35 mouse cellular contexts compared by ENCODE assay signal in genomic region chr16:48234999-48235398, GRCm38 (mm10). TPM values are rescaled to one million over a fixed set of nuclear protein-coding genes. Genes with fewer than 3 reads are reported as not detected.
DNase-seq lines count a peak whose midpoint lies in the region; ATAC-seq and TF ChIP-seq lines count a peak whose summit lies in the region.
"Had no signal": no experiment of that assay in that cellular context is flagged by ENCODE, and none has a peak within 500 bp of the region (broad histone marks: within the 10 kb centered on the region; RNA-seq: fewer than 3 reads in every experiment).

No protein-coding gene starts in this region.

- H3K4me1 ChIP-seq in heart, adult 2 months (ENCODE audit: control insufficient read depth, insufficient read depth, low read length), result no peaks in the 10 kb centered on the region
- H3K4me1 ChIP-seq in liver, adult 2 months (ENCODE audit: control insufficient read depth, insufficient read depth, low read length), result no peaks in the 10 kb centered on the region
- no peaks in the 10 kb centered on the region for H3K4me1 ChIP-seq in liver, embryonic 12.5 days
- H3K4me1 ChIP-seq in MEL (ENCODE audit: control insufficient read depth in 1 of 2, insufficient read depth in 2 of 2, low read length in 2 of 2), result no peaks in the 10 kb centered on the region
- no peaks in the 10 kb centered on the region for H3K4me1 ChIP-seq in hindbrain, embryonic 11.5 days (replicated peaks; ENCODE audit: control insufficient read depth, insufficient read depth, low read length)
- H3K4me1 ChIP-seq: limb, embryonic 12.5 days; liver, embryonic 15.5 days; lung, embryonic 15.5 days; neural tube, embryonic 15.5 days had no signal

- no peak overlapping the region for H3K4me2 ChIP-seq in liver, embryonic 12.5 days
- no peak overlapping the region for H3K4me2 ChIP-seq in hindbrain, embryonic 11.5 days (replicated peaks; ENCODE audit: low read depth, low read length)
- H3K4me2 ChIP-seq: heart, embryonic 11.5 days; hindbrain, embryonic 14.5 days; limb, embryonic 12.5 days; liver, embryonic 15.5 days; lung, embryonic 15.5 days; neural tube, embryonic 15.5 days had no signal

- peak; percentile 15; the same call in 1 of the 2 replicates for TF ChIP-seq CTCF in heart, adult 2 months (IDR thresholded peaks at IDR 0.05)
- TF ChIP-seq CTCF in liver, adult 2 months (IDR thresholded peaks at IDR 0.05; ENCODE audit: low read depth, low read length), result 0 out of 2 replicates have a peak, but pooled peaks have one; percentile 2
- TF ChIP-seq CTCF in MEL (IDR thresholded peaks at IDR 0.05 in 2 of 3, conservative IDR thresholded peaks at IDR 0.05 in 1 of 3; ENCODE audit: control insufficient read depth in 1 of 3, insufficient read depth in 1 of 3, low read depth in 2 of 3, low read length in 3 of 3, poor library complexity in 1 of 3, severe bottlenecking in 1 of 3), result peak in 2 of 3 experiments; percentile 6 to 26; a peak in 2 of 6 replicates

- DNase-seq in heart, adult 2 months, result no peak
- no peak for DNase-seq in heart, postnatal 14 days
- DNase-seq in liver, adult 2 months (ENCODE audit: extremely low read depth, low read depth, low spot score), result no peak
- DNase-seq in 416B (ENCODE audit: low read depth) (peak; percentile 1), MEL (ENCODE audit: low read depth, low spot score) (peak; percentile 3)
- DNase-seq in yolk sac, embryonic 10.5 days (ENCODE audit: low spot score), result no peak
- DNase-seq in hindbrain, embryonic 11.5 days (ENCODE audit: low spot score), result no peak
- DNase-seq: adrenal gland, postnatal 14 days; cerebellum, adult 11 months; cerebellum, adult 9-10 months; cerebellum, postnatal 36 days; gastrocnemius, postnatal 14 days; heart, adult 11 months; heart, postnatal 4 days; kidney, postnatal 4 days; layer of hippocampus, adult 9-11 months; midbrain, embryonic 14.5 days; right cerebral cortex, postnatal 25 days; spleen, adult 18-20 months; thymus, adult 2 months; thymus, postnatal 36 days had no signal

- no peak overlapping the region for H3K9ac ChIP-seq in heart, adult 2 months (ENCODE audit: low read depth, low read length)
- no peak overlapping the region for H3K9ac ChIP-seq in liver, adult 2 months (ENCODE audit: low read depth, low read length)
- H3K9ac ChIP-seq in liver, embryonic 12.5 days, result no peak overlapping the region
- no peak overlapping the region for H3K9ac ChIP-seq in MEL (ENCODE audit: control insufficient read depth, low read depth, low read length, poor library complexity, severe bottlenecking)
- H3K9ac ChIP-seq in hindbrain, embryonic 11.5 days (ENCODE audit: low read depth, low read length), result no peak overlapping the region
- H3K9ac ChIP-seq: hindbrain, embryonic 14.5 days; limb, embryonic 12.5 days; liver, embryonic 15.5 days; lung, embryonic 15.5 days; neural tube, embryonic 15.5 days had no signal

- no peak for TF ChIP-seq POLR2A in heart, adult 2 months (IDR thresholded peaks at IDR 0.05; ENCODE audit: insufficient read depth, low read depth, low read length)
- no peak for TF ChIP-seq POLR2A in liver, adult 2 months (IDR thresholded peaks at IDR 0.05; ENCODE audit: extremely low read depth, insufficient read depth, low read length)
- no peak for TF ChIP-seq POLR2A in MEL (IDR thresholded peaks at IDR 0.05; ENCODE audit: control insufficient read depth in 1 of 2, insufficient read depth in 1 of 2, low read depth in 1 of 2, low read length in 2 of 2, poor library complexity in 1 of 2)

- H3K9me3 ChIP-seq in liver, embryonic 12.5 days (replicated peaks), result no peaks in the 10 kb centered on the region
- H3K9me3 ChIP-seq in MEL (replicated peaks; ENCODE audit: insufficient read depth, low read length), result no peaks in the 10 kb centered on the region
- no peaks in the 10 kb centered on the region for H3K9me3 ChIP-seq in hindbrain, embryonic 11.5 days (ENCODE audit: control insufficient read depth, low read length)
- H3K9me3 ChIP-seq: liver, embryonic 15.5 days; lung, embryonic 15.5 days; neural tube, embryonic 15.5 days had no signal

- no peak; the same call in 1 of the 2 replicates for TF ChIP-seq RAD21 in MEL (IDR thresholded peaks at IDR 0.05; ENCODE audit: low read depth, low read length)

- H3K79me2 ChIP-seq in heart, adult 2 months (replicated peaks; ENCODE audit: control insufficient read depth, insufficient read depth, low read length), result no peaks in the 10 kb centered on the region
- H3K79me2 ChIP-seq in liver, adult 2 months (ENCODE audit: control insufficient read depth, insufficient read depth, low read length), result no peaks in the 10 kb centered on the region
- no peaks in the 10 kb centered on the region for H3K79me2 ChIP-seq in MEL (ENCODE audit: control insufficient read depth, insufficient read depth, low read length, poor library complexity)

- ATAC-seq in liver, embryonic 12.5 days, result no peak
- ATAC-seq in hindbrain, embryonic 11.5 days (ENCODE audit: low FRiP score), result no peak
- ATAC-seq: forebrain, embryonic 14.5 days had no signal

- no peaks in the 10 kb centered on the region for H3K36me3 ChIP-seq in heart, adult 2 months (ENCODE audit: control insufficient read depth, insufficient read depth, low read length)
- H3K36me3 ChIP-seq in liver, adult 2 months (ENCODE audit: control insufficient read depth, insufficient read depth, low read length), result no peaks in the 10 kb centered on the region
- no peaks in the 10 kb centered on the region for H3K36me3 ChIP-seq in liver, embryonic 12.5 days
- H3K36me3 ChIP-seq in MEL (ENCODE audit: control insufficient read depth in 1 of 2, insufficient read depth in 2 of 2, low read length in 2 of 2), result no peaks in the 10 kb centered on the region
- no peaks in the 10 kb centered on the region for H3K36me3 ChIP-seq in hindbrain, embryonic 11.5 days (ENCODE audit: control insufficient read depth, insufficient read depth, low read length)
- H3K36me3 ChIP-seq: limb, embryonic 12.5 days; liver, embryonic 15.5 days; lung, embryonic 15.5 days; neural tube, embryonic 15.5 days had no signal

- WGBS in heart, adult 2 months, result 80% methylated on average over 1 of the region's 1 CpGs
- 69% methylated on average over 1 of the region's 1 CpGs for WGBS in liver, adult 2 months
- WGBS in liver, embryonic 12.5 days (ENCODE audit: insufficient replicate concordance), result 73% methylated on average over 1 of the region's 1 CpGs
- 91% methylated on average over 1 of the region's 1 CpGs for WGBS in hindbrain, embryonic 11.5 days

- no peaks in the 10 kb centered on the region for H3K27me3 ChIP-seq in heart, adult 2 months (ENCODE audit: control insufficient read depth, insufficient read depth, low read length)
- no peaks in the 10 kb centered on the region for H3K27me3 ChIP-seq in liver, adult 2 months (ENCODE audit: control insufficient read depth, insufficient read depth, low read length)
- no peaks in the 10 kb centered on the region for H3K27me3 ChIP-seq in liver, embryonic 12.5 days (replicated peaks)
- no peaks in the 10 kb centered on the region for H3K27me3 ChIP-seq in MEL (ENCODE audit: control insufficient read depth in 1 of 2, insufficient read depth in 2 of 2, low read length in 2 of 2)
- H3K27me3 ChIP-seq in hindbrain, embryonic 11.5 days (ENCODE audit: control insufficient read depth, insufficient read depth, low read length), result no peaks in the 10 kb centered on the region
- H3K27me3 ChIP-seq: limb, embryonic 12.5 days; liver, embryonic 15.5 days; lung, embryonic 15.5 days; neural tube, embryonic 15.5 days had no signal

- H3K4me3 ChIP-seq in heart, adult 2 months, result no peak overlapping the region
- H3K4me3 ChIP-seq in liver, adult 2 months (ENCODE audit: insufficient read depth, low read depth, low read length), result no peak overlapping the region
- H3K4me3 ChIP-seq in liver, embryonic 12.5 days, result no peak overlapping the region
- no peak overlapping the region for H3K4me3 ChIP-seq in MEL (ENCODE audit: control insufficient read depth in 1 of 2, insufficient read depth in 1 of 2, low read depth in 2 of 2, low read length in 2 of 2)
- H3K4me3 ChIP-seq in hindbrain, embryonic 11.5 days (ENCODE audit: low read depth, low read length), result no peak overlapping the region
- H3K4me3 ChIP-seq: limb, embryonic 12.5 days; liver, embryonic 15.5 days; lung, embryonic 15.5 days; neural tube, embryonic 15.5 days had no signal

- H3K27ac ChIP-seq in heart, adult 2 months, result no peak overlapping the region
- no peak overlapping the region for H3K27ac ChIP-seq in liver, adult 2 months (replicated peaks; ENCODE audit: insufficient read depth, low read depth, low read length)
- H3K27ac ChIP-seq in liver, embryonic 12.5 days, result no peak overlapping the region
- no peak overlapping the region for H3K27ac ChIP-seq in MEL (ENCODE audit: control insufficient read depth, low read depth, low read length)
- H3K27ac ChIP-seq in hindbrain, embryonic 11.5 days (ENCODE audit: low read depth, low read length), result no peak overlapping the region
- H3K27ac ChIP-seq: hindbrain, embryonic 14.5 days; kidney, postnatal 0 days; limb, embryonic 12.5 days; liver, embryonic 15.5 days; lung, embryonic 15.5 days; macrophage; neural tube, embryonic 15.5 days had no signal

- TF ChIP-seq EP300 in heart, adult 2 months (IDR thresholded peaks at IDR 0.05; ENCODE audit: insufficient read depth, low read depth, low read length), result no peak
- TF ChIP-seq EP300 in MEL (IDR thresholded peaks at IDR 0.05; ENCODE audit: low read depth in 1 of 2, low read length in 2 of 2), result no peak

- intact Hi-C loops in heart, adult 2 months (cut with DNase I), result no loop called here
- intact Hi-C loops in heart, postnatal 14 days (cut with DNase I), result no loop called here

TF ChIP-seq in MEL, 35 proteins besides CTCF, POLR2A, EP300 and RAD21 (continues in another document):
- TF ChIP-seq MYB (IDR thresholded peaks at IDR 0.05; ENCODE audit: low read depth, low read length) (no peak), SIN3A (IDR thresholded peaks at IDR 0.05; ENCODE audit: low read length) (no peak), JUND (IDR thresholded peaks at IDR 0.05; ENCODE audit: low read depth, low read length) (no peak), CHD2 (IDR thresholded peaks at IDR 0.05; ENCODE audit: low read length) (no peak), MAX (IDR thresholded peaks at IDR 0.05; ENCODE audit: low read length) (no peak), RCOR1 (IDR thresholded peaks at IDR 0.05; ENCODE audit: low read depth, low read length) (no peak), NRF1 (IDR thresholded peaks at IDR 0.05; ENCODE audit: insufficient read depth, low read depth, low read length, poor library complexity, severe bottlenecking) (no peak), GATA1 (IDR thresholded peaks at IDR 0.05; ENCODE audit: low read depth, low read length) (no peak)

RNA-seq across cellular contexts. Expression of gene Dppa4, which starts 48.5 kb away (rescaled TPM):
- not detected for total RNA-seq in heart, adult 2 months (2021)
- polyA plus RNA-seq in heart, adult 2 months (2012; rRNA removed), result not detected in 2 replicates
- not detected for total RNA-seq in heart, postnatal 14 days (2021)
- total RNA-seq in liver, adult 2 months (2014; rRNA removed), result not detected in 2 replicates
- not detected in 2 replicates for polyA plus RNA-seq in liver, adult 2 months (2012; rRNA removed)
- polyA plus RNA-seq in liver, embryonic 12.5 days (2016; fragmentation: Nextera tagmentation; extraction: Ambion mirVana), result 0.19 TPM in 1 of 2 replicates, not detected in the other
- not detected in 2 replicates for total RNA-seq in MEL (2012; rRNA removed)
- polyA plus RNA-seq in MEL (2012; ENCODE audit: insufficient read depth in 1 of 2, insufficient read length in 2 of 2, low read depth in 1 of 2, low replicate concordance in 2 of 2, missing spikeins in 1 of 2), result not detected
- polyA plus RNA-seq in hindbrain, embryonic 11.5 days (2014; fragmentation: Nextera tagmentation; extraction: Ambion mirVana), result not detected in 2 replicates
- total RNA-seq: adrenal gland, postnatal 14 days; gastrocnemius, postnatal 14 days; heart, postnatal 4 days; left cerebral cortex, postnatal 25 days; megakaryocyte-erythroid progenitor cell, adult 5-6 weeks had no signal
- polyA plus RNA-seq: embryonic facial prominence, embryonic 11.5 days; forebrain, embryonic 14.5 days; heart, embryonic 11.5 days; heart, embryonic 16.5 days; hindbrain, embryonic 14.5 days; kidney, postnatal 0 days; limb, embryonic 12.5 days; liver, embryonic 15.5 days; lung, embryonic 15.5 days; macrophage; midbrain, embryonic 14.5 days; neural tube, embryonic 15.5 days; thymus, adult 2 months had no signal

Comparison
In these comparisons a context has a peak if more than half of its experiments do, and no peak if none do; other contexts are left out.
1. DNase-seq: peak in 416B (single experiment) and MEL (single experiment); none in heart, adult 2 months (0 of 2), heart, postnatal 14 days (0 of 2), liver, adult 2 months (single experiment), yolk sac, embryonic 10.5 days (single experiment) and hindbrain, embryonic 11.5 days (single experiment).
2. Peak in every context shown above with its lines, with median percentiles within 50 percentile points of each other: CTCF ChIP-seq.